Mouse (Mus musculus) heart, embryonic 11.5 days (tissue): ENCODE results near the gene Gm2001. TPM values are rescaled to one million over a fixed set of nuclear protein-coding genes. Genes with fewer than 3 reads are reported as not detected.
"Not testable (repeated sequence)": the region's sequence is repeated elsewhere in the genome, so short reads cannot be mapped to it uniquely, and the experiment has no call there.

Experiments
- ATAC-seq: fragments of 200-750 bp; cut with Nextera tagmentation; replicated peaks from 2 replicates; pipeline ENCODE4 v1.8.0; 2017; ENCODE audit warnings: moderate library complexity; ENCODE audit not compliant: insufficient number of reproducible peaks, low FRiP score, low TSS enrichment
- H3K27ac ChIP-seq: fragments of 300-500 bp; sonication (generic); 2 replicates; pipeline ENCODE4 v1.5.1; 2014; ENCODE audit warnings: mild to moderate bottlenecking, low read depth, low read length
- H3K27me3 ChIP-seq: fragments of 300-500 bp; sonication (generic); 2 replicates; pipeline ENCODE4 v1.6.1; 2014; ENCODE audit warnings: mild to moderate bottlenecking, low read length, mixed read lengths; ENCODE audit not compliant: control insufficient read depth, insufficient read depth
- H3K36me3 ChIP-seq: fragments of 300-500 bp; sonication (generic); 2 replicates; pipeline ENCODE4 v1.6.1; 2014; ENCODE audit warnings: mild to moderate bottlenecking, low read length, moderate library complexity, mixed read lengths; ENCODE audit not compliant: control insufficient read depth, insufficient read depth
- H3K4me1 ChIP-seq: fragments of 300-500 bp; sonication (generic); 2 replicates; pipeline ENCODE4 v1.6.1; 2014; ENCODE audit warnings: low read length; ENCODE audit not compliant: control insufficient read depth, insufficient read depth
- H3K4me2 ChIP-seq: fragments of 300-500 bp; sonication (generic); 2 replicates; pipeline ENCODE4 v1.6.1; 2014; ENCODE audit warnings: mild to moderate bottlenecking, moderate library complexity
- H3K4me3 ChIP-seq: fragments of 300-500 bp; sonication (generic); 2 replicates; pipeline ENCODE4 v1.5.1; 2014; ENCODE audit warnings: low read depth, low read length
- H3K9ac ChIP-seq: fragments of 300-500 bp; sonication (generic); 2 replicates; pipeline ENCODE4 v1.6.1; 2014; ENCODE audit warnings: mild to moderate bottlenecking, low read depth, low read length, moderate library complexity
- H3K9me3 ChIP-seq: fragments of 300-500 bp; sonication (generic); replicated peaks from 2 replicates; pipeline ENCODE4 v1.6.1; 2016; ENCODE audit warnings: low read length; ENCODE audit not compliant: control insufficient read depth
- WGBS: fragments of 180-500 bp; shearing (Covaris S2); extraction: QIAGEN DNeasy Blood & Tissue Kit; methylation state at CpG from one replicate; pipeline ENCODE4 v1.1.7; 2014; ENCODE audit not compliant: insufficient replicate concordance; 5-methylcytosine and 5-hydroxymethylcytosine counted together
- polyA plus RNA-seq: library from polyadenylated mRNA; unstranded; fragments of >200 nt; fragmentation: Nextera tagmentation; extraction: Ambion mirVana; gene quantifications from 2 replicates; pipeline ENCODE4 v1.2.1, GENCODE M21; 2014

The Gm2001 gene
- polyA plus RNA-seq, 1 experiment from 2014 or later: not detected

DNA sequence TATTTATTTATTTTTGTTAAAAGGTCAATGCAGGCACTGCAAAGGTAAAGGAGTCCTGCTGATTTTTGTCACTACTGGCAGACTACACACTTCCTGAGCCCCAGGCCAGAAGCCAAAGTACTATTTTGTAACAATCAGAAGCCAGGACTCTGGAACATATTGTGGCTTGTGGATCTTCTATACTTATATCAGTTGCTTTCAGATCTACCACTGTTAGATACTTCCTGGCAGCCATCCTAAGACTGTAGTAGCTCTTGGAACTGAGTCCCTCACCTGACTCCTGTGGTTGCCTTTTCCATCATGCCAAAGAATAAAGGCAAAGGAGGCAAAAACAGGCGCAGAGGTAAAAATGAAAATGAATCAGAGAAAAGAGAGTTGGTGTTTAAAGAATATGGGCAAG lies 46.9 kb downstream of the Gm2001 start, which contains the start of gene Gm21936:
TSS of gene Gm21936 (plus strand) at position 301 of the 400 bp plus-strand sequence.
- not testable (repeated sequence) for H3K9me3 ChIP-seq, H3K9ac ChIP-seq, H3K36me3 ChIP-seq, H3K4me2 ChIP-seq, H3K27me3 ChIP-seq, H3K27ac ChIP-seq, H3K4me3 ChIP-seq, H3K4me1 ChIP-seq, ATAC-seq
- WGBS: 70% methylated on average over 1 of the region's 1 CpGs

Other genes with a start within 250 kb of the Gm2001 start
- gene Oog1, start 239.7 kb downstream of the Gm2001 start, polyA plus RNA-seq: not detected in 2 replicates
- gene Gm4027, start 223.5 kb downstream of the Gm2001 start, polyA plus RNA-seq: not detected in 2 replicates
- gene Gm16381, start 197.7 kb downstream of the Gm2001 start, polyA plus RNA-seq: not detected in 2 replicates
- not detected in 2 replicates for gene Gm21319, start 66.6 kb downstream of the Gm2001 start, polyA plus RNA-seq
- not detected in 2 replicates for gene Gm21936, start 46.8 kb downstream of the Gm2001 start, polyA plus RNA-seq
- not detected in 2 replicates for gene BB287469, start 25.8 kb downstream of the Gm2001 start, polyA plus RNA-seq
- gene Gm2016, start 31.7 kb upstream of the Gm2001 start, polyA plus RNA-seq: not detected in 2 replicates
- not detected in 2 replicates for gene Gm2022, start 53.0 kb upstream of the Gm2001 start, polyA plus RNA-seq
- not detected in 2 replicates for gene Gm2035, start 77.5 kb upstream of the Gm2001 start, polyA plus RNA-seq
- gene Gm2042, start 111.7 kb upstream of the Gm2001 start, polyA plus RNA-seq: not detected in 2 replicates
- not detected in 2 replicates for gene Gm2075, start 169.5 kb upstream of the Gm2001 start, polyA plus RNA-seq
- not detected in 2 replicates for gene Gm6803, start 176.4 kb upstream of the Gm2001 start, polyA plus RNA-seq
- not detected in 2 replicates for gene Gm2056, start 184.7 kb upstream of the Gm2001 start, polyA plus RNA-seq
- gene Gm16368, start 241.4 kb upstream of the Gm2001 start, polyA plus RNA-seq: not detected in 2 replicates